Comparison of ENCODE assay signal across 8 mouse cellular contexts in genomic region chrX:134717752-134718308, GRCm38 (mm10). TPM values are rescaled to one million over a fixed set of nuclear protein-coding genes. Genes with fewer than 3 reads are reported as not detected.
DNase-seq lines count a peak whose midpoint lies in the region; ATAC-seq and TF ChIP-seq lines count a peak whose summit lies in the region.

Armcx1 (plus strand) TSS chrX:134717963.

- no peaks in the 10 kb centered on the region for H3K27me3 ChIP-seq in C2C12 (ENCODE audit: control insufficient read depth, insufficient read depth, insufficient read length)
- H3K27me3 ChIP-seq in heart, embryonic 11.5 days (ENCODE audit: control insufficient read depth, insufficient read depth, low read length): no peaks in the 10 kb centered on the region
- H3K27me3 ChIP-seq in kidney, embryonic 15.5 days: peaks cover 32% of the 10 kb centered on the region
- peaks cover 12% of the 10 kb centered on the region; the same call in 1 of the 2 replicates for H3K27me3 ChIP-seq in limb, embryonic 15.5 days
- no peaks in the 10 kb centered on the region for H3K27me3 ChIP-seq in midbrain, postnatal 0 days (ENCODE audit: insufficient read depth, low read length)

- H3K27ac ChIP-seq in embryonic fibroblast, embryonic 13.5 days (ENCODE audit: insufficient read depth, low read length): peak within 1 kb of the TSS; percentile 24; the same call in 1 of the 2 replicates
- H3K27ac ChIP-seq in heart, embryonic 11.5 days (ENCODE audit: low read depth, low read length): peak within 1 kb of the TSS; percentile 85
- peak within 1 kb of the TSS; percentile 92 for H3K27ac ChIP-seq in kidney, embryonic 15.5 days
- H3K27ac ChIP-seq in limb, embryonic 15.5 days: peak within 1 kb of the TSS; percentile 90
- peak within 1 kb of the TSS; percentile 87 for H3K27ac ChIP-seq in midbrain, postnatal 0 days (ENCODE audit: low read depth, low read length)

- peak within 1 kb of the TSS; percentile 71 for H3K9ac ChIP-seq in heart, embryonic 11.5 days (ENCODE audit: low read depth, low read length)
- H3K9ac ChIP-seq in kidney, embryonic 15.5 days: peak within 1 kb of the TSS; percentile 59
- H3K9ac ChIP-seq in limb, embryonic 15.5 days: peak within 1 kb of the TSS; percentile 32; the same call in 1 of the 2 replicates
- peak within 1 kb of the TSS; percentile 57 for H3K9ac ChIP-seq in midbrain, postnatal 0 days (replicated peaks; ENCODE audit: low read length, poor library complexity, severe bottlenecking)

- WGBS in heart, embryonic 11.5 days (ENCODE audit: insufficient replicate concordance): 13% methylated on average over 16 of the region's 16 CpGs
- 15% methylated on average over 16 of the region's 16 CpGs for WGBS in kidney, embryonic 15.5 days
- 19% methylated on average over 16 of the region's 16 CpGs for WGBS in limb, embryonic 15.5 days
- WGBS in midbrain, postnatal 0 days: 15% methylated on average over 16 of the region's 16 CpGs

- H3K4me1 ChIP-seq in embryonic fibroblast, embryonic 13.5 days (ENCODE audit: control insufficient read depth, insufficient read depth, low read length): no peaks in the 10 kb centered on the region
- no peaks in the 10 kb centered on the region for H3K4me1 ChIP-seq in heart, embryonic 11.5 days (ENCODE audit: control insufficient read depth, insufficient read depth, low read length)
- H3K4me1 ChIP-seq in kidney, embryonic 15.5 days: no peaks in the 10 kb centered on the region
- no peaks in the 10 kb centered on the region for H3K4me1 ChIP-seq in limb, embryonic 15.5 days
- H3K4me1 ChIP-seq in midbrain, postnatal 0 days (ENCODE audit: insufficient read depth, low read length): no peaks in the 10 kb centered on the region

- no peaks in the 10 kb centered on the region for H3K79me2 ChIP-seq in C2C12 (ENCODE audit: control insufficient read depth, insufficient read depth)

- H3K4me3 ChIP-seq in C2C12 (ENCODE audit: insufficient read depth, poor library complexity, severe bottlenecking): peak within 1 kb of the TSS; percentile 29
- H3K4me3 ChIP-seq in embryonic fibroblast, embryonic 13.5 days (ENCODE audit: insufficient read depth, low read length): peak within 1 kb of the TSS; percentile 69
- peak within 1 kb of the TSS; percentile 46 for H3K4me3 ChIP-seq in heart, embryonic 11.5 days (ENCODE audit: low read depth, low read length)
- peak within 1 kb of the TSS; percentile 54 for H3K4me3 ChIP-seq in kidney, embryonic 15.5 days (replicated peaks)
- peak within 1 kb of the TSS; percentile 53 for H3K4me3 ChIP-seq in limb, embryonic 15.5 days
- peak within 1 kb of the TSS; percentile 45 for H3K4me3 ChIP-seq in midbrain, postnatal 0 days (ENCODE audit: low read depth, low read length)

- no peak for TF ChIP-seq CTCF in C2C12 (IDR thresholded peaks at IDR 0.05; ENCODE audit: control insufficient read depth, insufficient read depth, insufficient read length)
- TF ChIP-seq CTCF in embryonic fibroblast, embryonic 13.5 days (IDR thresholded peaks at IDR 0.05; ENCODE audit: borderline replicate concordance, insufficient read depth, low read length): no peak; the same call in 1 of the 2 replicates
- TF ChIP-seq CTCF in midbrain, postnatal 0 days (IDR thresholded peaks at IDR 0.05): peak; percentile 55

- peak in 1 of 2 experiments; percentile 17 for DNase-seq in adrenal gland, postnatal 4 days (ENCODE audit: low spot score in 2 of 2)
- peak; percentile 88 for DNase-seq in midbrain, postnatal 0 days (ENCODE audit: low spot score)
- DNase-seq in testis, postnatal 10 days (ENCODE audit: low spot score): peak; percentile 59

- H3K79me3 ChIP-seq in C2C12 (ENCODE audit: low read depth): no peaks in the 10 kb centered on the region

- ATAC-seq in heart, embryonic 11.5 days (replicated peaks; ENCODE audit: insufficient number of reproducible peaks, low FRiP score, low TSS enrichment): peak; percentile 85
- ATAC-seq in kidney, embryonic 15.5 days (replicated peaks; ENCODE audit: low FRiP score): peak; percentile 94
- ATAC-seq in limb, embryonic 15.5 days (ENCODE audit: insufficient number of reproducible peaks, low FRiP score, low TSS enrichment, low read depth): peak; percentile 93
- peak; percentile 94 for ATAC-seq in midbrain, postnatal 0 days (ENCODE audit: low FRiP score)

- TF ChIP-seq POLR2A in embryonic fibroblast, embryonic 13.5 days (IDR thresholded peaks at IDR 0.05; ENCODE audit: low read depth, low read length): peak; percentile 91

- no peaks in the 10 kb centered on the region for H3K36me3 ChIP-seq in C2C12 (ENCODE audit: control insufficient read depth, insufficient read depth)
- no peaks in the 10 kb centered on the region for H3K36me3 ChIP-seq in heart, embryonic 11.5 days (ENCODE audit: control insufficient read depth, insufficient read depth, low read length)
- H3K36me3 ChIP-seq in kidney, embryonic 15.5 days: peaks cover 13% of the 10 kb centered on the region; the same call in 1 of the 2 replicates
- peaks cover 12% of the 10 kb centered on the region for H3K36me3 ChIP-seq in limb, embryonic 15.5 days
- H3K36me3 ChIP-seq in midbrain, postnatal 0 days (ENCODE audit: insufficient read depth, low read length): peaks cover 6% of the 10 kb centered on the region; the same call in 1 of the 2 replicates

- peak within 1 kb of the TSS; percentile 22 for H3ac ChIP-seq in C2C12 (ENCODE audit: control insufficient read depth, insufficient read length, low read depth)

- peak within 1 kb of the TSS; percentile 63 for H3K4me2 ChIP-seq in heart, embryonic 11.5 days
- H3K4me2 ChIP-seq in kidney, embryonic 15.5 days: peak within 1 kb of the TSS; percentile 59
- H3K4me2 ChIP-seq in limb, embryonic 15.5 days: peak within 1 kb of the TSS; percentile 40
- H3K4me2 ChIP-seq in midbrain, postnatal 0 days (ENCODE audit: low read depth, low read length, poor library complexity, severe bottlenecking): peak within 1 kb of the TSS; percentile 48

- no peaks in the 10 kb centered on the region for H3K9me3 ChIP-seq in heart, embryonic 11.5 days (replicated peaks; ENCODE audit: control insufficient read depth, low read length)
- no peaks in the 10 kb centered on the region for H3K9me3 ChIP-seq in kidney, embryonic 15.5 days (replicated peaks)
- no peaks in the 10 kb centered on the region for H3K9me3 ChIP-seq in limb, embryonic 15.5 days
- H3K9me3 ChIP-seq in midbrain, postnatal 0 days (ENCODE audit: low read length): no peaks in the 10 kb centered on the region

TF ChIP-seq in C2C12, 6 proteins besides CTCF, POLR2A, EP300 and RAD21:
- TF ChIP-seq MYOD1 (IDR thresholded peaks at IDR 0.05; ENCODE audit: control insufficient read depth, insufficient read length, low read depth): peak; percentile 18
- TF ChIP-seq MAX (IDR thresholded peaks at IDR 0.05): no peak
- peak; percentile 83 for TF ChIP-seq USF1 (IDR thresholded peaks at IDR 0.05; ENCODE audit: low read depth)
- no peak for TF ChIP-seq MYOG (IDR thresholded peaks at IDR 0.05; ENCODE audit: control insufficient read depth, extremely low read depth, insufficient read length)
- TF ChIP-seq CEBPB (IDR thresholded peaks at IDR 0.05; ENCODE audit: low read depth): no peak
- no peak for TF ChIP-seq FOSL1 (IDR thresholded peaks at IDR 0.05; ENCODE audit: insufficient read depth, low read length, poor library complexity, severe bottlenecking)
TF ChIP-seq in C2C12: peak in this region for 2.

RNA-seq across cellular contexts. Expression of gene Armcx1, which starts in this region (rescaled TPM):
- polyA plus RNA-seq in C2C12 (2012; fragmentation: generic; extraction: Trizol): 2.7 TPM
- 10 to 100 TPM; 32.7 to 36.5 TPM for total RNA-seq in adrenal gland, postnatal 4 days (2021)
- polyA plus RNA-seq in embryonic fibroblast, embryonic 13.5 days (2011; ENCODE audit: insufficient read length, low read depth, missing spikeins): 34.1 and 39.4 TPM in 2 replicates
- 36.1 and 40.5 TPM in 2 replicates for polyA plus RNA-seq in heart, embryonic 11.5 days (2014; fragmentation: Nextera tagmentation; extraction: Ambion mirVana)
- 50.5 and 55.0 TPM in 2 replicates for polyA plus RNA-seq in kidney, embryonic 15.5 days (2015; fragmentation: Nextera tagmentation; extraction: Ambion mirVana)
- polyA plus RNA-seq in limb, embryonic 15.5 days (2015; fragmentation: Nextera tagmentation; extraction: Ambion mirVana): 66.5 TPM in 2 replicates
- total RNA-seq in midbrain, postnatal 0 days (2014; rRNA removed): 41.0 and 70.2 TPM in 2 replicates
- 58.9 and 62.5 TPM in 2 replicates for polyA plus RNA-seq in midbrain, postnatal 0 days (2015; fragmentation: Nextera tagmentation; extraction: Ambion mirVana)

Comparison
In these comparisons a context has a peak if more than half of its experiments do, and no peak if none do; other contexts are left out.
1. H3K27ac ChIP-seq: peak in every context shown above with its lines; median percentile 92 in kidney, embryonic 15.5 days; 90 in limb, embryonic 15.5 days; 87 in midbrain, postnatal 0 days; 85 in heart, embryonic 11.5 days; 24 in embryonic fibroblast, embryonic 13.5 days.